Comparison of ENCODE assay signal across 7 mouse cellular contexts in the genomic region with DNA sequence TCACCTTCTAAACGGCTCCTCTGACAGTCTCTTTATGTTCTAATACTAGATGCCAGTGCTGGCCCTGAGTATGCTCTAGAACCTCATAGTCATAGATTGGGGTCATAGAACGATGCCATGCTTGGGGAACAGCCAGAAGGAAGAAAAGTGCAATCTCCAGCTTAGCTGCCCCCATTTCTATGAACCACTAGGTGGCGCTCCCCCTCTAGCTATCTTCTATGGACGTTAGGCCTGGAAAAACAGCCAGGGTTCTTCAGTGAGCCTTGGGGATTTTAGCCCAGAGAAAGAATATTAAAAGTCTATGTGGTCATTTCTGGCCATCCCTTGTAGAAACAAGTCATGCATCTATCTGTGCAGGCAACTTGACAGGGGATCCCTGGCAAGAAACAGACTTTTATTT. TPM values are rescaled to one million over a fixed set of nuclear protein-coding genes. Genes with fewer than 3 reads are reported as not detected.
DNase-seq lines count a peak whose midpoint lies in the region; TF ChIP-seq lines count a peak whose summit lies in the region.

No protein-coding gene starts in this region.

- peak; percentile 52 for DNase-seq in CH12.LX (ENCODE audit: extremely low read depth)
- DNase-seq in Muller cell, postnatal 12 days (ENCODE audit: inconsistent ontology term), result peak; percentile 65
- peak; percentile 57 for DNase-seq in cerebellum, adult 8-10 months
- DNase-seq in gastrocnemius, postnatal 14 days, result peak; percentile 70
- DNase-seq in layer of hippocampus, adult 18-20 months (ENCODE audit: low spot score in 2 of 2), result peak; percentile 48 to 87
- DNase-seq in lung, postnatal 14 days, result peak; percentile 83
- DNase-seq in spleen, adult 12 weeks (ENCODE audit: low spot score), result peak; percentile 41

- H3K9ac ChIP-seq in CH12.LX (ENCODE audit: insufficient read depth, low read depth), result no peak overlapping the region

- no peak overlapping the region for H3K4me2 ChIP-seq in CH12.LX (ENCODE audit: insufficient read depth, low read depth, poor library complexity, severe bottlenecking)

- H3K36me3 ChIP-seq in CH12.LX (replicated peaks in 1 of 2; ENCODE audit: control insufficient read depth in 1 of 2, insufficient read depth in 1 of 2, low read length in 1 of 2), result no peaks in the 10 kb centered on the region

- no peak overlapping the region for H3K27ac ChIP-seq in CH12.LX (ENCODE audit: insufficient read depth, low read depth)

- TF ChIP-seq RAD21 in CH12.LX (IDR thresholded peaks at IDR 0.05; ENCODE audit: low read depth, low read length), result peak; percentile 85

- no peaks in the 10 kb centered on the region for H3K79me2 ChIP-seq in CH12.LX (replicated peaks; ENCODE audit: control insufficient read depth, extremely low read depth, insufficient read depth, poor library complexity, severe bottlenecking)

- no peak overlapping the region for H3K4me3 ChIP-seq in CH12.LX (replicated peaks in 1 of 3; ENCODE audit: low read depth in 2 of 3, low read length in 2 of 3, poor library complexity in 1 of 3)

- no peaks in the 10 kb centered on the region for H3K9me3 ChIP-seq in CH12.LX (replicated peaks; ENCODE audit: low read length)

- in situ Hi-C loops in CH12.LX (cut with MboI; ENCODE audit: low pct_ligation_motif_present, low pct_unique_long_range_greater_than_20kb, low sequenced_read_pairs), result loop anchor here (5.0 kb wide), 1 partner anchor 70 kb away; the partner anchor contains the start of gene Pou2f3

- intact Hi-C loops in gastrocnemius, postnatal 14 days (cut with DNase I; ENCODE audit: low total_unique reads), result loop anchor here (2.0 kb wide), 2 partner anchors 69 to 145 kb away; partner anchors contain the start of gene Pou2f3

- TF ChIP-seq EP300 in CH12.LX (IDR thresholded peaks at IDR 0.05; ENCODE audit: low read length), result no peak

- H3K4me1 ChIP-seq in CH12.LX (ENCODE audit: control insufficient read depth in 1 of 2, insufficient read depth in 2 of 2), result no peaks in the 10 kb centered on the region

- TF ChIP-seq CTCF in CH12.LX (conservative IDR thresholded peaks at IDR 0.05 in 1 of 2, IDR thresholded peaks at IDR 0.05 in 1 of 2; ENCODE audit: low read depth in 2 of 2, low read length in 2 of 2), result peak; percentile 74 to 93

- no peak for TF ChIP-seq POLR2A in CH12.LX (IDR thresholded peaks at IDR 0.05; ENCODE audit: low read depth, low read length)

- dilution Hi-C loops in CH12.LX (cut with MboI; ENCODE audit: extremely low pct_ligation_motif_present, extremely low pct_unique_long_range_greater_than_20kb, low sequenced_read_pairs), result no loop called here

- peaks cover 50% of the 10 kb centered on the region for H3K27me3 ChIP-seq in CH12.LX (replicated peaks)

TF ChIP-seq in CH12.LX, 34 proteins besides CTCF, POLR2A, EP300 and RAD21:
- TF ChIP-seq MAX (IDR thresholded peaks at IDR 0.05; ENCODE audit: low read length) (no peak), JUN (IDR thresholded peaks at IDR 0.05; ENCODE audit: insufficient read depth, low read depth, low read length) (no peak), SMC3 (IDR thresholded peaks at IDR 0.05; ENCODE audit: low read depth, low read length) (peak; percentile 90), E2F4 (IDR thresholded peaks at IDR 0.05; ENCODE audit: insufficient replicate concordance, low read depth, low read length) (no peak), NELFE (IDR thresholded peaks at IDR 0.05; ENCODE audit: low read depth, low read length) (no peak), MAZ (IDR thresholded peaks at IDR 0.05; ENCODE audit: low read depth, low read length) (0 out of 2 replicates have a peak, but pooled peaks have one; percentile 55)

RNA-seq across cellular contexts. Expression of gene Tmem136, which starts 25.5 kb away (rescaled TPM):
- total RNA-seq in CH12.LX (2012; rRNA removed) (2.3 and 3.8 TPM in 2 replicates), CH12.LX (2014; rRNA removed) (0.17 and 0.38 TPM in 2 replicates)
- polyA plus RNA-seq in CH12.LX (2012; ENCODE audit: insufficient read length, low read depth), result 0.34 and 0.52 TPM in 2 replicates
- 1 to 10 TPM; 1.2 TPM for total RNA-seq in gastrocnemius, postnatal 14 days (2021)
- total RNA-seq in layer of hippocampus, adult 18-20 months (2021), result 10 to 100 TPM; 18.0 to 19.2 TPM

RNA-seq across cellular contexts. Expression of gene Arhgef12, which starts 34.8 kb away (rescaled TPM):
- total RNA-seq in CH12.LX (2012; rRNA removed) (8.7 and 10.4 TPM in 2 replicates), CH12.LX (2014; rRNA removed) (4.7 and 4.9 TPM in 2 replicates)
- polyA plus RNA-seq in CH12.LX (2012; ENCODE audit: insufficient read length, low read depth), result 7.8 and 9.4 TPM in 2 replicates
- total RNA-seq in gastrocnemius, postnatal 14 days (2021), result 10 to 100 TPM; 45.7 to 52.5 TPM
- total RNA-seq in layer of hippocampus, adult 18-20 months (2021), result 100 to 1,000 TPM; 149 to 151 TPM

Comparison
In these comparisons a context has a peak if more than half of its experiments do, and no peak if none do; other contexts are left out.
1. RNA of gene Arhgef12, which starts 34.8 kb away (total RNA-seq): 149 to 151 TPM in layer of hippocampus, adult 18-20 months and 45.7 to 52.5 TPM in gastrocnemius, postnatal 14 days; 4.7 to 10.4 TPM in CH12.LX; every median in the first group is over 4 times any median in the second.
2. Peak in every context shown above with its lines, with median percentiles within 50 percentile points of each other: DNase-seq.